ENCODE assay signal across 17 mouse cellular contexts in the genomic region with DNA sequence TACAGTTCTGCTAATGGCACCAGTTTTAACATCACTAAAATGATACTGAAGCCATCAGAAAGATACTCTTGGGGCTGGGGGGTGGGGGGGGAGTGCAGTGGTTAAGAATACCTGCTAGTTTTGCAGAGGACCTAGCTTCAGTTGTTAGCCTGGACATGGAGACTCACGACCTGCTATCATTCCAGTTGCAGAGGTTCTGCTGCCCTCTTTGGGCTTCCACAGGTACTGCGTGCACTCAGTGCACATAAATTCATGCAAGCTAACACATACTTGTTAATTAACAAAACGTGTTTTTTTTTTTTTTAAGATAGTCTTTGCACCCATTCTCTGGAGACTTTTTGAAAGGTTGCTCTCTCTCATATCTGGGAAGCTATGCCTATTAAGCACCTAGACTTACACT. TPM values are rescaled to one million over a fixed set of nuclear protein-coding genes. Genes with fewer than 3 reads are reported as not detected.
DNase-seq lines count a peak whose midpoint lies in the region; ATAC-seq and TF ChIP-seq lines count a peak whose summit lies in the region.
"Had no signal": no experiment of that assay in that cellular context is flagged by ENCODE, and none has a peak within 500 bp of the region (broad histone marks: within the 10 kb centered on the region; RNA-seq: fewer than 3 reads in every experiment).

No protein-coding gene starts in this region.

- no peaks in the 10 kb centered on the region; the same call in 1 of the 2 replicates for H3K36me3 ChIP-seq in forebrain, postnatal 0 days (ENCODE audit: insufficient read depth)
- H3K36me3 ChIP-seq in forebrain, embryonic 12.5 days (replicated peaks) = no peaks in the 10 kb centered on the region
- H3K36me3 ChIP-seq in kidney, postnatal 0 days (ENCODE audit: insufficient read depth, low read length) = no peaks in the 10 kb centered on the region
- H3K36me3 ChIP-seq in kidney, embryonic 14.5 days (ENCODE audit: control insufficient read depth, insufficient read depth, low read length) = no peaks in the 10 kb centered on the region
- H3K36me3 ChIP-seq in thymus, adult 2 months (ENCODE audit: control insufficient read depth, insufficient read depth, low read length) = no peaks in the 10 kb centered on the region
- H3K36me3 ChIP-seq: lung, embryonic 15.5 days; stomach, embryonic 15.5 days had no signal

- H3K9ac ChIP-seq in forebrain, postnatal 0 days = no peak overlapping the region
- H3K9ac ChIP-seq in forebrain, embryonic 12.5 days = no peak overlapping the region
- H3K9ac ChIP-seq in kidney, postnatal 0 days (ENCODE audit: low read depth, low read length) = no peak overlapping the region
- H3K9ac ChIP-seq in kidney, embryonic 14.5 days (ENCODE audit: low read depth, low read length) = no peak overlapping the region
- H3K9ac ChIP-seq: lung, embryonic 15.5 days; stomach, embryonic 15.5 days had no signal

- H3K4me2 ChIP-seq in forebrain, postnatal 0 days (ENCODE audit: low read depth) = no peak overlapping the region
- no peak overlapping the region for H3K4me2 ChIP-seq in forebrain, embryonic 12.5 days
- no peak overlapping the region for H3K4me2 ChIP-seq in kidney, postnatal 0 days (ENCODE audit: low read length)
- H3K4me2 ChIP-seq in kidney, embryonic 14.5 days (replicated peaks; ENCODE audit: low read depth, low read length) = no peak overlapping the region
- H3K4me2 ChIP-seq: lung, embryonic 15.5 days; stomach, embryonic 15.5 days had no signal

- no peaks in the 10 kb centered on the region for H3K9me3 ChIP-seq in forebrain, postnatal 0 days (ENCODE audit: low read length)
- H3K9me3 ChIP-seq in forebrain, embryonic 12.5 days = peaks cover 5% of the 10 kb centered on the region
- H3K9me3 ChIP-seq in kidney, postnatal 0 days (replicated peaks; ENCODE audit: low read length) = no peaks in the 10 kb centered on the region
- H3K9me3 ChIP-seq in kidney, embryonic 14.5 days (ENCODE audit: control insufficient read depth, low read length) = peaks cover 12% of the 10 kb centered on the region
- H3K9me3 ChIP-seq: lung, embryonic 15.5 days; stomach, embryonic 15.5 days had no signal

- no peak for ATAC-seq in forebrain, postnatal 0 days
- no peak for ATAC-seq in forebrain, embryonic 12.5 days (ENCODE audit: low FRiP score)
- ATAC-seq in kidney, postnatal 0 days (replicated peaks; ENCODE audit: low FRiP score, low read depth) = no peak
- ATAC-seq in kidney, embryonic 14.5 days (ENCODE audit: low FRiP score, low TSS enrichment) = no peak
- ATAC-seq: forebrain, embryonic 16.5 days; inflammation-experienced regulatory T-cells, adult 6 months had no signal

- TF ChIP-seq POLR2A in thymus, adult 2 months (IDR thresholded peaks at IDR 0.05; ENCODE audit: control insufficient read depth, extremely low read depth, insufficient read depth, low read length, poor library complexity) = no peak

- H3K27ac ChIP-seq in forebrain, postnatal 0 days (ENCODE audit: low read depth, low read length) = no peak overlapping the region
- H3K27ac ChIP-seq in forebrain, embryonic 12.5 days = no peak overlapping the region
- no peak overlapping the region for H3K27ac ChIP-seq in kidney, postnatal 0 days
- H3K27ac ChIP-seq in kidney, embryonic 14.5 days (ENCODE audit: low read depth, low read length) = no peak overlapping the region
- H3K27ac ChIP-seq in thymus, adult 2 months (ENCODE audit: control insufficient read depth, insufficient read depth, low read length) = no peak overlapping the region
- H3K27ac ChIP-seq: lung, embryonic 15.5 days; stomach, embryonic 15.5 days had no signal

- TF ChIP-seq CTCF in forebrain, postnatal 0 days (IDR thresholded peaks at IDR 0.05; ENCODE audit: low read depth) = peak; percentile 39
- TF ChIP-seq CTCF in kidney, postnatal 0 days (IDR thresholded peaks at IDR 0.05; ENCODE audit: low read depth) = peak; percentile 38; the same call in 1 of the 2 replicates
- TF ChIP-seq CTCF in thymus, adult 2 months (IDR thresholded peaks at IDR 0.05; ENCODE audit: borderline replicate concordance, control insufficient read depth, extremely low read depth, insufficient read depth, low read length, poor library complexity) = no peak

- no peak overlapping the region for H3K4me3 ChIP-seq in forebrain, postnatal 0 days (ENCODE audit: low read depth, low read length)
- H3K4me3 ChIP-seq in forebrain, embryonic 12.5 days (replicated peaks) = no peak overlapping the region
- H3K4me3 ChIP-seq in kidney, postnatal 0 days (replicated peaks; ENCODE audit: low read depth, low read length) = no peak overlapping the region
- H3K4me3 ChIP-seq in kidney, embryonic 14.5 days (ENCODE audit: low read length) = no peak overlapping the region
- no peak overlapping the region for H3K4me3 ChIP-seq in thymus, adult 2 months (ENCODE audit: control insufficient read depth, insufficient read depth, low read length)
- H3K4me3 ChIP-seq: lung, embryonic 15.5 days; stomach, embryonic 15.5 days had no signal

- no peaks in the 10 kb centered on the region for H3K4me1 ChIP-seq in forebrain, postnatal 0 days (ENCODE audit: insufficient read depth)
- no peaks in the 10 kb centered on the region for H3K4me1 ChIP-seq in forebrain, embryonic 12.5 days
- no peaks in the 10 kb centered on the region for H3K4me1 ChIP-seq in kidney, postnatal 0 days (replicated peaks; ENCODE audit: insufficient read depth, low read length)
- no peaks in the 10 kb centered on the region for H3K4me1 ChIP-seq in kidney, embryonic 14.5 days (ENCODE audit: control insufficient read depth, insufficient read depth, low read length)
- no peaks in the 10 kb centered on the region for H3K4me1 ChIP-seq in thymus, adult 2 months (replicated peaks; ENCODE audit: control insufficient read depth, insufficient read depth, low read length)
- H3K4me1 ChIP-seq: lung, embryonic 15.5 days; stomach, embryonic 15.5 days had no signal

- no peak for DNase-seq in forebrain, postnatal 0 days
- no peak for DNase-seq in kidney, postnatal 0 days (ENCODE audit: low spot score)
- peak; percentile 8 for DNase-seq in thymus, postnatal 4 days
- DNase-seq in thymus, adult 2 months = no peak
- no peak for DNase-seq in natural killer cell, adult 2 months (ENCODE audit: low spot score in 2 of 2)
- DNase-seq in adrenal gland, postnatal 4 days (ENCODE audit: low spot score in 2 of 2) = no peak
- DNase-seq: adrenal gland, postnatal 25 days; gastrocnemius, postnatal 25 days; heart, postnatal 10 days; left cerebral cortex, postnatal 4 days; right cerebral cortex, postnatal 4 days had no signal

- H3K27me3 ChIP-seq in forebrain, postnatal 0 days (ENCODE audit: insufficient read depth, low read length) = no peaks in the 10 kb centered on the region
- H3K27me3 ChIP-seq in forebrain, embryonic 12.5 days = no peaks in the 10 kb centered on the region
- H3K27me3 ChIP-seq in kidney, postnatal 0 days (ENCODE audit: insufficient read depth, low read length) = no peaks in the 10 kb centered on the region
- no peaks in the 10 kb centered on the region for H3K27me3 ChIP-seq in kidney, embryonic 14.5 days (ENCODE audit: control insufficient read depth, insufficient read depth, low read length)
- no peaks in the 10 kb centered on the region for H3K27me3 ChIP-seq in thymus, adult 2 months (ENCODE audit: control insufficient read depth, insufficient read depth, low read length)
- H3K27me3 ChIP-seq: lung, embryonic 15.5 days; stomach, embryonic 15.5 days had no signal

- 64% methylated on average over 3 of the region's 3 CpGs for WGBS in forebrain, postnatal 0 days
- WGBS in forebrain, embryonic 12.5 days = 69% methylated on average over 3 of the region's 3 CpGs
- WGBS in kidney, postnatal 0 days = 61% methylated on average over 3 of the region's 3 CpGs
- 70% methylated on average over 3 of the region's 3 CpGs for WGBS in kidney, embryonic 14.5 days
- 74% methylated on average over 3 of the region's 3 CpGs for WGBS in thymus, adult 2 months

RNA-seq across cellular contexts. Expression of gene Stk32b, which starts 8.8 kb away (rescaled TPM):
- 17.5 and 18.9 TPM in 2 replicates for total RNA-seq in forebrain, postnatal 0 days (2014; rRNA removed)
- polyA plus RNA-seq in forebrain, postnatal 0 days (2015; fragmentation: Nextera tagmentation; extraction: Ambion mirVana) = 22.8 and 23.3 TPM in 2 replicates
- 4.3 and 6.5 TPM in 2 replicates for polyA plus RNA-seq in forebrain, embryonic 12.5 days (2016; fragmentation: Nextera tagmentation; extraction: Ambion mirVana)
- 5.5 and 6.1 TPM in 2 replicates for polyA plus RNA-seq in kidney, postnatal 0 days (2015; fragmentation: Nextera tagmentation; extraction: Ambion mirVana)
- polyA plus RNA-seq in kidney, embryonic 14.5 days (2014; fragmentation: Nextera tagmentation; extraction: Ambion mirVana) = 0.84 and 3.7 TPM in 2 replicates
- 0.19 and 0.28 TPM in 2 replicates for polyA plus RNA-seq in thymus, adult 2 months (2012; rRNA removed)
- total RNA-seq in adrenal gland, postnatal 4 days (2021) = 1 to 10 TPM; 1.7 to 5.0 TPM
- polyA plus RNA-seq: inflammation-experienced regulatory T-cells, adult 6 months had no signal

RNA-seq across cellular contexts. Expression of gene Cytl1, which starts 27.2 kb away (rescaled TPM):
- 0.38 TPM in 1 of 2 replicates, not detected in the other for total RNA-seq in forebrain, postnatal 0 days (2014; rRNA removed)
- polyA plus RNA-seq in forebrain, postnatal 0 days (2015; fragmentation: Nextera tagmentation; extraction: Ambion mirVana) = 0.22 and 0.59 TPM in 2 replicates
- 0.62 and 0.66 TPM in 2 replicates for polyA plus RNA-seq in forebrain, embryonic 12.5 days (2016; fragmentation: Nextera tagmentation; extraction: Ambion mirVana)
- polyA plus RNA-seq in kidney, postnatal 0 days (2015; fragmentation: Nextera tagmentation; extraction: Ambion mirVana) = 2.5 and 2.9 TPM in 2 replicates
- polyA plus RNA-seq in kidney, embryonic 14.5 days (2014; fragmentation: Nextera tagmentation; extraction: Ambion mirVana) = 0.26 and 0.61 TPM in 2 replicates
- 6.9 and 10.5 TPM in 2 replicates for polyA plus RNA-seq in thymus, adult 2 months (2012; rRNA removed)
- 1 to 10 TPM in 1 of 2 experiments, under 1 TPM in 1; 0.87 to 1.1 TPM for total RNA-seq in adrenal gland, postnatal 4 days (2021)
- total RNA-seq: left cerebral cortex, postnatal 4 days had no signal
- polyA plus RNA-seq: forebrain, embryonic 16.5 days; inflammation-experienced regulatory T-cells, adult 6 months had no signal
